Mouse (Mus musculus) midbrain, embryonic 15.5 days (tissue): ENCODE results near the gene Nudt12. TPM values are rescaled to one million over a fixed set of nuclear protein-coding genes. Genes with fewer than 3 reads are reported as not detected.

Source experiments
- ATAC-seq: fragments of 200-750 bp; cut with Nextera tagmentation; replicated peaks from 2 replicates; pipeline ENCODE4 v1.8.0; 2017; ENCODE audit warnings: moderate TSS enrichment
- H3K27ac ChIP-seq: fragments of 300-500 bp; sonication (generic); 2 replicates; pipeline ENCODE4 v1.5.1; 2015; ENCODE audit warnings: mild to moderate bottlenecking, inconsistent platforms
- H3K27me3 ChIP-seq: fragments of 300-500 bp; sonication (generic); replicated peaks from 2 replicates; pipeline ENCODE4 v1.6.1; 2015; ENCODE audit warnings: inconsistent platforms
- H3K36me3 ChIP-seq: fragments of 300-500 bp; sonication (generic); replicated peaks from 2 replicates; pipeline ENCODE4 v1.6.1; 2015; ENCODE audit warnings: inconsistent platforms
- H3K4me1 ChIP-seq: fragments of 300-500 bp; sonication (generic); 2 replicates; pipeline ENCODE4 v1.6.1; 2015; ENCODE audit warnings: inconsistent platforms
- H3K4me2 ChIP-seq: fragments of 300-500 bp; sonication (generic); 2 replicates; pipeline ENCODE4 v1.6.1; 2015; ENCODE audit warnings: inconsistent platforms, mild to moderate bottlenecking, moderate library complexity
- H3K4me3 ChIP-seq: fragments of 300-500 bp; sonication (generic); 2 replicates; pipeline ENCODE4 v1.5.1; 2015; ENCODE audit warnings: mild to moderate bottlenecking, inconsistent platforms
- H3K9ac ChIP-seq: fragments of 300-500 bp; sonication (generic); 2 replicates; pipeline ENCODE4 v1.6.1; 2015; ENCODE audit warnings: mild to moderate bottlenecking, inconsistent platforms
- H3K9me3 ChIP-seq: fragments of 300-500 bp; sonication (generic); 2 replicates; pipeline ENCODE4 v1.6.1; 2016; ENCODE audit warnings: inconsistent platforms
- WGBS: fragments of 180-500 bp; shearing (Covaris S2); methylation state at CpG from one replicate; pipeline ENCODE4 v1.1.7; 2015; ENCODE audit warnings: mixed read lengths; 5-methylcytosine and 5-hydroxymethylcytosine counted together
- polyA plus RNA-seq: library from polyadenylated mRNA; unstranded; fragments of >200 nt; fragmentation: Nextera tagmentation; extraction: Ambion mirVana; gene quantifications from 2 replicates; pipeline ENCODE4 v1.2.1, GENCODE M21; 2015

Nudt12 gene
- 6.3 and 6.5 TPM in 2 replicates for polyA plus RNA-seq

DNA sequence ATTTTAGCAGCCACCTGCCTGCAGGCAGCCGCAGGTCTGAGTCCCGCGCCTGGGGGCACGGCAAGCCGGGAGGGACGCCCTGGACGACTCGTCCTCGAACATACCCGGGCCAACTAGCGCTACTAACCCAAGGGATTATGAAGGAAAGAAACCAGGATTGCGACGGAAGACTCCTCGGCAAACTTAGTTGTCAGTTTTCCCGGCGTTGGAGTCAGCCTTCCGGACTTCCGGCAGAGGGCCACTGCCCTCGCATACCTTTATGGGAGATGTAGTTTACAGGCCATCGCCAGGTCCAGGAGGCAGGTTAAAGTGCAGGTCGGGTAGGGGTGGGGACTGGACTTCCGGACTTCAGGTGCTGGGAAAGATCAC lies at the start of gene Nudt12:
Gene Nudt12 (minus strand): TSS at position 282 of the 369 bp plus-strand sequence.
- peak; percentile 91 for ATAC-seq
- H3K4me1 ChIP-seq = no peaks in the 10 kb centered on the region
- H3K9me3 ChIP-seq = no peaks in the 10 kb centered on the region
- 0 out of 2 replicates have a peak within 1 kb of the TSS, but pooled peaks have one; percentile 31 for H3K27ac ChIP-seq
- peak within 1 kb of the TSS; percentile 73 for H3K4me3 ChIP-seq
- H3K27me3 ChIP-seq = no peaks in the 10 kb centered on the region
- under 1% methylated on average over 22 of the region's 22 CpGs for WGBS
- peak within 1 kb of the TSS; percentile 66 for H3K4me2 ChIP-seq
- peak within 1 kb of the TSS; percentile 62 for H3K9ac ChIP-seq
- H3K36me3 ChIP-seq = no peaks in the 10 kb centered on the region

GRCm38 (mm10) chr17:59053306-59053705 lies 40.1 kb upstream of the Nudt12 start:
- no peaks in the 10 kb centered on the region for H3K9me3 ChIP-seq
- H3K4me2 ChIP-seq = no peak overlapping the region
- 54% methylated on average over 4 of the region's 4 CpGs for WGBS
- H3K9ac ChIP-seq = no peak overlapping the region
- H3K27ac ChIP-seq = no peak overlapping the region
- no peak overlapping the region for H3K4me3 ChIP-seq
- no peak for ATAC-seq
- H3K36me3 ChIP-seq = no peaks in the 10 kb centered on the region
- no peaks in the 10 kb centered on the region for H3K4me1 ChIP-seq
- no peaks in the 10 kb centered on the region for H3K27me3 ChIP-seq

- H3K9ac ChIP-seq = no peak overlapping the region
- no peaks in the 10 kb centered on the region for H3K27me3 ChIP-seq
- no peak overlapping the region for H3K4me2 ChIP-seq
- no peak for ATAC-seq
- H3K27ac ChIP-seq = no peak overlapping the region
- no peaks in the 10 kb centered on the region for H3K9me3 ChIP-seq
- no peaks in the 10 kb centered on the region for H3K36me3 ChIP-seq
- WGBS = 49% methylated on average over 5 of the region's 5 CpGs
- no peaks in the 10 kb centered on the region for H3K4me1 ChIP-seq
- no peak overlapping the region for H3K4me3 ChIP-seq
Observed at GRCm38 (mm10) chr17:59039754-59040153, 26.6 kb upstream of the Nudt12 start.

GRCm38 (mm10) chr17:59033445-59033844 lies 20.3 kb upstream of the Nudt12 start:
- ATAC-seq = no peak
- Histone ChIP-seq H3K36me3 (no peaks in the 10 kb centered on the region), H3K4me2 (no peak overlapping the region), H3K27me3 (no peaks in the 10 kb centered on the region), H3K4me1 (no peaks in the 10 kb centered on the region), H3K9me3 (no peaks in the 10 kb centered on the region), H3K4me3 (no peak overlapping the region), H3K9ac (no peak overlapping the region), H3K27ac (no peak overlapping the region)
- 94% methylated on average over 3 of the region's 3 CpGs for WGBS

DNA sequence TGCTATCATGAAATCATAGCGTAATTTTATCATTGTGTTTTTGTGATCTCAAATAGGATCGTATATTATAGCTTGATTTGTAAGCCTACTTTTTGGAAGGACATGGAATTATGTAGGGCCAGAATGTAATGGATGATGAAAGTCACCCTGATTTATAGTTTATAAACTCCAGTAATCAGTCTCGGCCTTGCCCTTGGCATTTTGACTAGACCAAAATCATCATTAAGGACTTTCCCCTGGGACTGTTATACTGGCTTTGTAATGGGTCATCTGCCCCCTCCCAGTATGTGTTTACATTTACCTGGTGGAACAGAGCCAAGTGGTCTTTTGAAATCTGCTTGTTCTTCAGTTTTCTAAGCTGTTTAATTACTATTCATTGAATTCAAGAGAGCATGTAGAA lies 13.2 kb upstream of the Nudt12 start:
- Histone ChIP-seq H3K27ac (no peak overlapping the region), H3K9ac (no peak overlapping the region), H3K27me3 (no peaks in the 10 kb centered on the region), H3K4me3 (no peak overlapping the region), H3K4me1 (no peaks in the 10 kb centered on the region), H3K36me3 (no peaks in the 10 kb centered on the region), H3K4me2 (no peak overlapping the region), H3K9me3 (no peaks in the 10 kb centered on the region)
- no peak for ATAC-seq
- 90% methylated on average over 3 of the region's 3 CpGs for WGBS

- no peaks in the 10 kb centered on the region for H3K4me1 ChIP-seq
- no peak for ATAC-seq
- 27% methylated on average over 6 of the region's 6 CpGs for WGBS
- H3K4me3 ChIP-seq = no peak overlapping the region
- H3K9ac ChIP-seq = no peak overlapping the region
- no peaks in the 10 kb centered on the region for H3K27me3 ChIP-seq
- H3K4me2 ChIP-seq = no peak overlapping the region
- no peak overlapping the region for H3K27ac ChIP-seq
- H3K9me3 ChIP-seq = no peaks in the 10 kb centered on the region
- no peaks in the 10 kb centered on the region for H3K36me3 ChIP-seq
Observed at GRCm38 (mm10) chr17:59024502-59024901, 11.3 kb upstream of the Nudt12 start.

- Histone ChIP-seq H3K4me2 (no peak overlapping the region), H3K9me3 (no peaks in the 10 kb centered on the region), H3K4me3 (no peak overlapping the region), H3K9ac (no peak overlapping the region), H3K4me1 (no peaks in the 10 kb centered on the region), H3K36me3 (no peaks in the 10 kb centered on the region), H3K27me3 (no peaks in the 10 kb centered on the region), H3K27ac (no peak overlapping the region)
- WGBS = 18% methylated on average over 4 of the region's 5 CpGs
- ATAC-seq = no peak
Observed at GRCm38 (mm10) chr17:59023971-59024370, 10.8 kb upstream of the Nudt12 start.

- Histone ChIP-seq H3K27ac (no peak overlapping the region), H3K4me2 (no peak overlapping the region), H3K9me3 (no peaks in the 10 kb centered on the region), H3K9ac (no peak overlapping the region), H3K4me3 (no peak overlapping the region), H3K27me3 (no peaks in the 10 kb centered on the region), H3K4me1 (no peaks in the 10 kb centered on the region), H3K36me3 (no peaks in the 10 kb centered on the region)
- WGBS = 76% methylated on average over 4 of the region's 4 CpGs
- ATAC-seq = no peak
Observed at GRCm38 (mm10) chr17:59018666-59019065, 5.5 kb upstream of the Nudt12 start.

GRCm38 (mm10) chr17:59012421-59013090 lies 616 bp downstream of the Nudt12 start:
- Histone ChIP-seq H3K36me3 (no peaks in the 10 kb centered on the region), H3K27me3 (no peaks in the 10 kb centered on the region), H3K4me3 (peak overlapping the region; percentile 73), H3K9me3 (no peaks in the 10 kb centered on the region), H3K9ac (peak overlapping the region; percentile 62), H3K4me2 (peak overlapping the region; percentile 66), H3K4me1 (no peaks in the 10 kb centered on the region), H3K27ac (0 out of 2 replicates have a peak overlapping the region, but pooled peaks have one; percentile 31)
- 9% methylated on average over 15 of the region's 15 CpGs for WGBS
- ATAC-seq = peak; percentile 86

DNA sequence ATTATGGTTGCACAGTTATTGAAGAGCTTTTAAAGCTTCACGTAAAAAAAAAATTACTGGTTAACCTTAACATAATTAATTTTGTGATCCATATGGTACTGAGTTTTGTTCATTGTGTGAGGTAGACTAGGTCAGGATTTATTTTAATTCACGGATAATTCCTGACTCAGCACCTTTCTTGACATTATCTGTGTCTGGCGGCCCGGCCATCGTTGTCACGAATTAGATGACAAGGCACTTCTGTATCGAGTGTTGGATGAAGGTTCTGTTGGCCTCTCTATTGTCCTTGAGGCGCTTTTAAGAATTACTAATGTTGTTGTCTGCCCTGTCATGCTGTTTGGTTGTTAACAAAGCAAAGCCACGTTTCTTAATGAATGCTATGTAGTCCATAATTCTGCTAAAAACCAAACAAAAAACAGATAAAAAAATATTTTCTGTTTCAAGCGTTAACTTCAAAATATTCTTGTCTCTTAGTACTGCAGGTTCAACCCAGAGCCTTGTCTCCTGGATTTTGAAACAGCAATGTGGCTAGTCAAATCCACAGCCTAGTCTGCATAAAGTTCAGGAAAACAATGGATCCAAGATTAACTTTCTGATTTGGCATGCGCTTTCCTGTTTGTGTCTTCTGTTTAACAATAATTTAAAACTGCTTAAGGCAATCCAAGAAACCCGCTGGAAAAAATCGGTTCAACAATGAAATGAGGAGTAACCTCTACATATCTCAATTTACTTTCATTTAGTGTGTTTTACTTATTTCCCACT lies 1.4 kb downstream of the Nudt12 start:
- Histone ChIP-seq H3K27me3 (no peaks in the 10 kb centered on the region), H3K36me3 (no peaks in the 10 kb centered on the region), H3K4me2 (no peak overlapping the region), H3K4me1 (no peaks in the 10 kb centered on the region), H3K9me3 (no peaks in the 10 kb centered on the region), H3K4me3 (no peak overlapping the region), H3K27ac (no peak overlapping the region), H3K9ac (no peak overlapping the region)
- 66% methylated on average over 13 of the region's 13 CpGs for WGBS
- no peak for ATAC-seq

DNA sequence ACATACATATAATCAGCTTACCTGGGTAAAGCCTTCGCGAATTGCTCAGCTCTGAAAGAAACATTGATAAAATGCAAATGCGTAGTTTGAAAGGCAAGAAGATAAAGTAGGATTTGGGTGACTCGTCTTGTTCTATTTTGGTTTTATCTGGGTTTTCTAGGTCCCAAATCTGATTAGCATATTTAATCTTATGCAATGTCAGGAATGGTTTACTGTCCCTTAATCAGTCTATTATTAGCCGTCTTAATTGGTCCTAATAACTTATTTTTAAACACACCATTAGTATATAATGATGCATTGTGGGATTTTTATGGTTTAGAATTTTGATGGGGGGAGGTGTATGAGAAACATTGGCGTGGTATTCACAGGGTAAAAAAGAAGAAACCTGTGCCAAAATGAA lies 21.9 kb downstream of the Nudt12 start, which contains the start of gene Pdzph1:
Gene Pdzph1 (minus strand): TSS at position 101 of the 400 bp plus-strand sequence.
- 72% methylated on average over 6 of the region's 6 CpGs for WGBS
- no peak for ATAC-seq
- H3K27ac ChIP-seq = no peak within 1 kb of the TSS

GRCm38 (mm10) chr17:58973237-58973636 lies 39.9 kb downstream of the Nudt12 start:
- Histone ChIP-seq H3K36me3 (no peaks in the 10 kb centered on the region), H3K4me1 (no peaks in the 10 kb centered on the region), H3K9me3 (no peaks in the 10 kb centered on the region), H3K9ac (no peak overlapping the region), H3K4me2 (no peak overlapping the region), H3K27ac (no peak overlapping the region), H3K27me3 (no peaks in the 10 kb centered on the region), H3K4me3 (no peak overlapping the region)
- WGBS = 38% methylated on average over 5 of the region's 5 CpGs
- no peak for ATAC-seq

More for the DNA sequence above, 21.9 kb downstream of the Nudt12 start, which contains the start of gene Pdzph1:
- Histone ChIP-seq H3K4me2 (no peak within 1 kb of the TSS), H3K9me3 (no peaks in the 10 kb centered on the region), H3K9ac (no peak within 1 kb of the TSS), H3K27me3 (no peaks in the 10 kb centered on the region), H3K4me1 (no peaks in the 10 kb centered on the region), H3K36me3 (no peaks in the 10 kb centered on the region), H3K4me3 (no peak within 1 kb of the TSS)
